Mouse (Mus musculus) Muller cell, postnatal 12 days (primary cell): ENCODE measurements at regions not wholly inside any gene's neighbourhood (a gene's known extent, or its start where the extent isn't known, plus 50 kb on each side); places are given as distances from the start of the nearest gene placed in this dataset.
"Not testable (repeated sequence)": the region's sequence is repeated elsewhere in the genome, so short reads cannot be mapped to it uniquely, and the experiment has no call there.

Experiments
- DNase-seq: peaks from one replicate; pipeline ENCODE4 v3.0.0-alpha.2; 2015; ENCODE audit errors: inconsistent ontology term

- DNase-seq: no peak
These were observed 194.8 kb downstream of the Wdr20rt start for GRCm38 (mm10) chr12:65420127-65420526.

GRCm38 (mm10) chr12:65424506-65424905 lies 199.2 kb downstream of the Wdr20rt start:
- no peak for DNase-seq

- no peak for DNase-seq
These were observed 200.1 kb downstream of the Wdr20rt start for GRCm38 (mm10) chr12:65425440-65425839.

GRCm38 (mm10) chr12:65426884-65427283 lies 201.6 kb downstream of the Wdr20rt start:
- DNase-seq: no peak

- DNase-seq: peak; percentile 72
These were observed 203.1 kb downstream of the Wdr20rt start for GRCm38 (mm10) chr12:65428214-65428981.

- no peak for DNase-seq
These were observed 225.5 kb downstream of the Wdr20rt start for GRCm38 (mm10) chr12:65450845-65451244.

- no peak for DNase-seq
These were observed 230.4 kb downstream of the Wdr20rt start for GRCm38 (mm10) chr12:65455683-65456082.

GRCm38 (mm10) chr12:65456956-65457355 lies 231.6 kb downstream of the Wdr20rt start:
- DNase-seq: no peak

- no peak for DNase-seq
These were observed 238.9 kb downstream of the Wdr20rt start for GRCm38 (mm10) chr12:65464246-65464645.

- not testable (repeated sequence) for DNase-seq
These were observed 253.4 kb downstream of the Wdr20rt start for GRCm38 (mm10) chr12:65478674-65479073.

- DNase-seq: no peak
These were observed 255.5 kb downstream of the Wdr20rt start for GRCm38 (mm10) chr12:65480829-65481228.

- DNase-seq: no peak
These were observed 265.8 kb downstream of the Wdr20rt start for GRCm38 (mm10) chr12:65491092-65491491.

GRCm38 (mm10) chr12:65494388-65495030 lies 269.2 kb downstream of the Wdr20rt start:
- no peak for DNase-seq

- DNase-seq: no peak
These were observed 271.3 kb downstream of the Wdr20rt start for GRCm38 (mm10) chr12:65496613-65497012.

- no peak for DNase-seq
These were observed 272.3 kb downstream of the Wdr20rt start for GRCm38 (mm10) chr12:65497602-65498001.

GRCm38 (mm10) chr12:65501459-65501858 lies 276.1 kb downstream of the Wdr20rt start:
- DNase-seq: no peak

GRCm38 (mm10) chr12:65502045-65502444 lies 276.7 kb downstream of the Wdr20rt start:
- peak; percentile 75 for DNase-seq

- no peak for DNase-seq
These were observed 287.8 kb downstream of the Wdr20rt start for GRCm38 (mm10) chr12:65513070-65513469.

GRCm38 (mm10) chr12:65534142-65534690 lies 308.9 kb downstream of the Wdr20rt start:
- no peak for DNase-seq

GRCm38 (mm10) chr12:65548301-65548700 lies 323.0 kb downstream of the Wdr20rt start:
- DNase-seq: no peak

- no peak for DNase-seq
These were observed 326.9 kb downstream of the Wdr20rt start for GRCm38 (mm10) chr12:65552230-65552629.

- DNase-seq: no peak
These were observed 333.7 kb downstream of the Wdr20rt start for GRCm38 (mm10) chr12:65559036-65559435.

GRCm38 (mm10) chr12:65559809-65560208 lies 334.5 kb downstream of the Wdr20rt start:
- no peak for DNase-seq
